Mouse (Mus musculus) embryonic facial prominence, embryonic 11.5 days (tissue): ENCODE data around the gene Sh3d21. TPM values are rescaled to one million over a fixed set of nuclear protein-coding genes. Genes with fewer than 3 reads are reported as not detected.
"Not testable (repeated sequence)": the region's sequence is repeated elsewhere in the genome, so short reads cannot be mapped to it uniquely, and the experiment has no call there.

Source experiments
- ATAC-seq: fragments of 200-750 bp; cut with Nextera tagmentation; replicated peaks from 2 replicates; pipeline ENCODE4 v1.8.0; 2017; ENCODE audit warnings: low read depth; ENCODE audit not compliant: insufficient number of reproducible peaks, low FRiP score, low TSS enrichment
- DNase-seq: peaks from one replicate; pipeline ENCODE4 v3.0.0-alpha.2; 2015; ENCODE audit warnings: low spot score
- H3K27ac ChIP-seq: fragments of 300-500 bp; sonication (generic); replicated peaks from 2 replicates; pipeline ENCODE4 v1.5.1; 2014; ENCODE audit warnings: mild to moderate bottlenecking, low read depth, low read length, control low read depth
- H3K27me3 ChIP-seq: fragments of 300-500 bp; sonication (generic); 2 replicates; pipeline ENCODE4 v1.6.1; 2014; ENCODE audit warnings: mild to moderate bottlenecking, low read length, moderate library complexity, mixed read lengths; ENCODE audit not compliant: control insufficient read depth, insufficient read depth
- H3K36me3 ChIP-seq: fragments of 300-500 bp; sonication (generic); replicated peaks from 2 replicates; pipeline ENCODE4 v1.6.1; 2014; ENCODE audit warnings: low read depth, mild to moderate bottlenecking, low read length, moderate library complexity, mixed read lengths; ENCODE audit not compliant: control insufficient read depth, insufficient read depth
- H3K4me1 ChIP-seq: fragments of 300-500 bp; sonication (generic); 2 replicates; pipeline ENCODE4 v1.6.1; 2014; ENCODE audit warnings: low read length, mixed read lengths; ENCODE audit not compliant: control insufficient read depth, insufficient read depth
- H3K4me2 ChIP-seq: fragments of 300-500 bp; sonication (generic); 2 replicates; pipeline ENCODE4 v1.6.1; 2014; ENCODE audit warnings: low read depth, mild to moderate bottlenecking, control low read depth, low read length, moderate library complexity
- H3K4me3 ChIP-seq: fragments of 300-500 bp; sonication (generic); 2 replicates; pipeline ENCODE4 v1.5.1; 2014; ENCODE audit warnings: low read depth, low read length, control low read depth
- H3K9ac ChIP-seq: fragments of 300-500 bp; sonication (generic); replicated peaks from 2 replicates; pipeline ENCODE4 v1.6.1; 2014; ENCODE audit warnings: mild to moderate bottlenecking, control low read depth, low read length
- H3K9me3 ChIP-seq: fragments of 300-500 bp; sonication (generic); replicated peaks from 2 replicates; pipeline ENCODE4 v1.6.1; 2016; ENCODE audit warnings: mild to moderate bottlenecking, low read length, inconsistent platforms, mixed read lengths; ENCODE audit not compliant: control insufficient read depth
- WGBS: fragments of 180-500 bp; shearing (Covaris S2); extraction: QIAGEN DNeasy Blood & Tissue Kit; methylation state at CpG from one replicate; pipeline ENCODE4 v1.1.7; 2014; 5-methylcytosine and 5-hydroxymethylcytosine counted together
- polyA plus RNA-seq: library from polyadenylated mRNA; unstranded; fragments of >200 nt; fragmentation: Nextera tagmentation; extraction: Ambion mirVana; gene quantifications from 2 replicates; pipeline ENCODE4 v1.2.1, GENCODE M21; 2014

Gene Sh3d21
- polyA plus RNA-seq, 1 experiment from 2014 or later, result 5.0 TPM

GRCm38 (mm10) chr4:126165092-126165491 is 1.8 kb upstream of the Sh3d21 start:
- H3K9ac ChIP-seq, ATAC-seq, H3K4me1 ChIP-seq, DNase-seq, H3K9me3 ChIP-seq, H3K4me3 ChIP-seq, H3K27ac ChIP-seq, H3K4me2 ChIP-seq, H3K27me3 ChIP-seq: not testable (repeated sequence)
- H3K36me3 ChIP-seq, result peaks cover 15% of the 10 kb centered on the region
- 75% methylated on average over 8 of the region's 10 CpGs for WGBS

GRCm38 (mm10) chr4:126163685-126164084 is 394 bp upstream of the Sh3d21 start:
- peak overlapping the region; percentile 99 for H3K4me2 ChIP-seq
- H3K9ac ChIP-seq, result no peak overlapping the region
- H3K27me3 ChIP-seq, result no peaks in the 10 kb centered on the region
- no peak for ATAC-seq
- DNase-seq, result no peak
- 45% methylated on average over 4 of the region's 4 CpGs for WGBS
- H3K4me1 ChIP-seq, result no peaks in the 10 kb centered on the region; the same call in 1 of the 2 replicates
- H3K36me3 ChIP-seq, result peaks cover 5% of the 10 kb centered on the region
- H3K4me3 ChIP-seq, result no peak overlapping the region
- no peaks in the 10 kb centered on the region for H3K9me3 ChIP-seq
- H3K27ac ChIP-seq, result no peak overlapping the region

GRCm38 (mm10) chr4:126162544-126163066 is 686 bp downstream of the Sh3d21 start:
- Histone ChIP-seq H3K36me3 (peaks cover 5% of the 10 kb centered on the region), H3K4me2 (peak overlapping the region; percentile 99), H3K9ac (peak overlapping the region; percentile 78), H3K4me1 (no peaks in the 10 kb centered on the region; the same call in 1 of the 2 replicates), H3K27ac (0 out of 2 replicates have a peak overlapping the region, but pooled peaks have one; percentile 35), H3K9me3 (no peaks in the 10 kb centered on the region), H3K4me3 (peak overlapping the region; percentile 61), H3K27me3 (no peaks in the 10 kb centered on the region)
- ATAC-seq (peak; percentile 84), DNase-seq (peak; percentile 86)
- WGBS, result 1% methylated on average over 41 of the region's 44 CpGs

GRCm38 (mm10) chr4:126161986-126162385 is 1.3 kb downstream of the Sh3d21 start:
- Histone ChIP-seq H3K27me3 (no peaks in the 10 kb centered on the region), H3K9ac (peak overlapping the region; percentile 78; the same call in 1 of the 2 replicates), H3K4me1 (no peaks in the 10 kb centered on the region; the same call in 1 of the 2 replicates), H3K36me3 (peaks cover 3% of the 10 kb centered on the region), H3K4me2 (peak overlapping the region; percentile 99), H3K27ac (no peak overlapping the region), H3K4me3 (peak overlapping the region; percentile 61), H3K9me3 (no peaks in the 10 kb centered on the region)
- WGBS, result 49% methylated on average over 9 of the region's 9 CpGs
- DNase-seq (no peak), ATAC-seq (no peak)

- H3K9me3 ChIP-seq, result no peaks in the 10 kb centered on the region
- 88% methylated on average over 6 of the region's 6 CpGs for WGBS
- H3K4me1 ChIP-seq, result no peaks in the 10 kb centered on the region; the same call in none of the 2 replicates
- H3K4me3 ChIP-seq, result no peak overlapping the region
- ATAC-seq (no peak), DNase-seq (no peak)
- H3K9ac ChIP-seq, result no peak overlapping the region
- no peak overlapping the region for H3K27ac ChIP-seq
- peaks cover 3% of the 10 kb centered on the region for H3K36me3 ChIP-seq
- H3K27me3 ChIP-seq, result no peaks in the 10 kb centered on the region
- no peak overlapping the region for H3K4me2 ChIP-seq
These were observed 1.8 kb downstream of the Sh3d21 start for GRCm38 (mm10) chr4:126161456-126161855.

- Histone ChIP-seq H3K27me3 (no peaks in the 10 kb centered on the region), H3K4me3 (no peak overlapping the region), H3K4me1 (no peaks in the 10 kb centered on the region; the same call in none of the 2 replicates), H3K4me2 (no peak overlapping the region), H3K27ac (no peak overlapping the region), H3K9me3 (no peaks in the 10 kb centered on the region), H3K36me3 (peaks cover 2% of the 10 kb centered on the region; the same call in 1 of the 2 replicates), H3K9ac (no peak overlapping the region)
- no peak for DNase-seq
- WGBS, result 86% methylated on average over 8 of the region's 8 CpGs
- ATAC-seq, result no peak
These were observed 2.3 kb downstream of the Sh3d21 start for GRCm38 (mm10) chr4:126160981-126161380.

- Histone ChIP-seq H3K4me3 (no peak overlapping the region), H3K4me1 (no peaks in the 10 kb centered on the region; the same call in none of the 2 replicates), H3K9me3 (no peaks in the 10 kb centered on the region), H3K27me3 (no peaks in the 10 kb centered on the region), H3K36me3 (no peaks in the 10 kb centered on the region), H3K4me2 (no peak overlapping the region), H3K9ac (no peak overlapping the region), H3K27ac (no peak overlapping the region)
- 84% methylated on average over 8 of the region's 8 CpGs for WGBS
- DNase-seq (no peak), ATAC-seq (no peak)
These were observed 3.8 kb downstream of the Sh3d21 start for GRCm38 (mm10) chr4:126159455-126159854.

- no peaks in the 10 kb centered on the region for H3K9me3 ChIP-seq
- no peaks in the 10 kb centered on the region; the same call in 1 of the 2 replicates for H3K4me1 ChIP-seq
- DNase-seq (no peak), ATAC-seq (no peak)
- WGBS, result 87% methylated on average over 6 of the region's 6 CpGs
- no peak overlapping the region for H3K9ac ChIP-seq
- no peaks in the 10 kb centered on the region for H3K36me3 ChIP-seq
- no peak overlapping the region for H3K27ac ChIP-seq
- H3K4me3 ChIP-seq, result no peak overlapping the region
- no peak overlapping the region for H3K4me2 ChIP-seq
- H3K27me3 ChIP-seq, result no peaks in the 10 kb centered on the region
These were observed 5.7 kb downstream of the Sh3d21 start for GRCm38 (mm10) chr4:126157562-126157961.
